ENCODE assay signal across 8 mouse cellular contexts in the genomic region with DNA sequence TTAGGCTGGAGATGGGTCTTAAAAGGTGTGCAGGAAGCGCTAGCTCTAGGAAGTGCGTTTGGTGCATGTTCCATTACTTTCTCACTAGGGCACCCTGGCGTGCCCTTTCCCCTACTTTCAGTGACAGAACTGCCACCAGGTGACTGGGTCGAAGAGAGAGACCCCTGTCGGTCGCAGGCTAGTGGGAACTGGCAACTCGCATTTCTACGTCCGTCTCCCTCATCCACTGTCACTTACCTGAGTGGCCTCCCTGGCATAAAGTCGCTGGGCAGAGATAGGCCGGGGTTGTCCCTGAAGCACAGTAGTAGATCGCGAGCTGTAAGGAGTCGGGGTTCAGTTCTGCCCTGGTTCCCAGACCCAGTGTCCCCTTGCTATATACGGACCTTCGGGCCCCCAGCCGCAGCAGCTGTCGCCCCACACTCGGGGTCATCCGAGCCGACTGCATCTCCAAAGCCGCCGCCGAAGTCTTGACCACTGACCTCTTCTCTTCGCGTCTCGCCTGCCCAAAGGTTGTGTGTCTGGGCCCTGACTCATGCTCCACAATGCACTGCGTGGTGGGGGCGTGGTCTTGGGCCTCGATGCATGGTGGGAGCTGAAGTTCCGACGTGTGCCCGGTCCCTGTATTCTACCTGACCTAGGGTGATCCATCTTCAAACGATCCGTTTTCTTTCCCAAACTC. TPM values are rescaled to one million over a fixed set of nuclear protein-coding genes. Genes with fewer than 3 reads are reported as not detected.
DNase-seq lines count a peak whose midpoint lies in the region; ATAC-seq and TF ChIP-seq lines count a peak whose summit lies in the region.

A gene (minus strand): TSS at position 532 of the 679 bp plus-strand sequence.

- H3K36me3 ChIP-seq in embryonic facial prominence, embryonic 13.5 days, result peaks cover 44% of the 10 kb centered on the region
- no peaks in the 10 kb centered on the region for H3K36me3 ChIP-seq in heart, adult 2 months (ENCODE audit: control insufficient read depth, insufficient read depth, low read length)
- H3K36me3 ChIP-seq in limb, embryonic 15.5 days, result peaks cover 42% of the 10 kb centered on the region
- H3K36me3 ChIP-seq in midbrain, postnatal 0 days (ENCODE audit: insufficient read depth, low read length), result peaks cover 35% of the 10 kb centered on the region

- no peaks in the 10 kb centered on the region for H3K9me3 ChIP-seq in embryonic facial prominence, embryonic 13.5 days
- H3K9me3 ChIP-seq in limb, embryonic 15.5 days, result no peaks in the 10 kb centered on the region
- H3K9me3 ChIP-seq in midbrain, postnatal 0 days (ENCODE audit: low read length), result no peaks in the 10 kb centered on the region

- peak within 1 kb of the TSS; percentile 85 for H3K4me2 ChIP-seq in embryonic facial prominence, embryonic 13.5 days
- H3K4me2 ChIP-seq in limb, embryonic 15.5 days, result peak within 1 kb of the TSS; percentile 81
- peak within 1 kb of the TSS; percentile 73 for H3K4me2 ChIP-seq in midbrain, postnatal 0 days (ENCODE audit: low read depth, low read length, poor library complexity, severe bottlenecking)

- intact Hi-C loops in heart, adult 2 months (cut with DNase I), result loop anchor here (2.0 kb wide), 1 partner anchor 14 kb away; a partner anchor contains a TSS

- WGBS in embryonic facial prominence, embryonic 13.5 days, result under 1% methylated on average over 35 of the region's 35 CpGs
- under 1% methylated on average over 35 of the region's 35 CpGs for WGBS in heart, adult 2 months
- 1% methylated on average over 35 of the region's 35 CpGs for WGBS in limb, embryonic 15.5 days
- WGBS in midbrain, postnatal 0 days, result under 1% methylated on average over 35 of the region's 35 CpGs

- TF ChIP-seq CTCF in heart, adult 2 months (IDR thresholded peaks at IDR 0.05), result peak; percentile 69
- peak; percentile 65 for TF ChIP-seq CTCF in midbrain, postnatal 0 days (IDR thresholded peaks at IDR 0.05)

- peak within 1 kb of the TSS; percentile 72 for H3K27ac ChIP-seq in embryonic facial prominence, embryonic 13.5 days
- H3K27ac ChIP-seq in heart, adult 2 months, result peak within 1 kb of the TSS; percentile 97
- H3K27ac ChIP-seq in limb, embryonic 15.5 days, result peak within 1 kb of the TSS; percentile 74
- peak within 1 kb of the TSS; percentile 72 for H3K27ac ChIP-seq in midbrain, postnatal 0 days (ENCODE audit: low read depth, low read length)

- TF ChIP-seq EP300 in heart, adult 2 months (IDR thresholded peaks at IDR 0.05; ENCODE audit: insufficient read depth, low read depth, low read length), result 0 out of 2 replicates have a peak, but pooled peaks have one; percentile 10

- H3K9ac ChIP-seq in embryonic facial prominence, embryonic 13.5 days, result peak within 1 kb of the TSS; percentile 84
- H3K9ac ChIP-seq in heart, adult 2 months (ENCODE audit: low read depth, low read length), result peak within 1 kb of the TSS; percentile 86
- peak within 1 kb of the TSS; percentile 56 for H3K9ac ChIP-seq in limb, embryonic 15.5 days
- H3K9ac ChIP-seq in midbrain, postnatal 0 days (replicated peaks; ENCODE audit: low read length, poor library complexity, severe bottlenecking), result peak within 1 kb of the TSS; percentile 72

- DNase-seq in 3T3-L1 (ENCODE audit: low read depth, low spot score), result peak; percentile 91
- peak; percentile 95 to 96 for DNase-seq in adrenal gland, postnatal 36 days
- DNase-seq in heart, adult 2 months, result peak; percentile 90 to 92
- DNase-seq in kidney, adult 8-10 months, result peak; percentile 92 to 93
- peak; percentile 91 for DNase-seq in midbrain, postnatal 0 days (ENCODE audit: low spot score)
- peak; percentile 79 to 92 for DNase-seq in spleen, postnatal 10 days (ENCODE audit: low spot score in 2 of 2)

- H3K27me3 ChIP-seq in embryonic facial prominence, embryonic 13.5 days, result no peaks in the 10 kb centered on the region
- no peaks in the 10 kb centered on the region for H3K27me3 ChIP-seq in heart, adult 2 months (ENCODE audit: control insufficient read depth, insufficient read depth, low read length)
- H3K27me3 ChIP-seq in limb, embryonic 15.5 days, result no peaks in the 10 kb centered on the region
- no peaks in the 10 kb centered on the region for H3K27me3 ChIP-seq in midbrain, postnatal 0 days (ENCODE audit: insufficient read depth, low read length)

- peak within 1 kb of the TSS; percentile 65 for H3K4me3 ChIP-seq in embryonic facial prominence, embryonic 13.5 days
- H3K4me3 ChIP-seq in heart, adult 2 months, result peak within 1 kb of the TSS; percentile 71
- peak within 1 kb of the TSS; percentile 67 for H3K4me3 ChIP-seq in limb, embryonic 15.5 days
- peak within 1 kb of the TSS; percentile 59 for H3K4me3 ChIP-seq in midbrain, postnatal 0 days (ENCODE audit: low read depth, low read length)

- no peaks in the 10 kb centered on the region for H3K79me2 ChIP-seq in heart, adult 2 months (replicated peaks; ENCODE audit: control insufficient read depth, insufficient read depth, low read length)

- ATAC-seq in embryonic facial prominence, embryonic 13.5 days (ENCODE audit: insufficient number of reproducible peaks, insufficient read depth, low FRiP score, low TSS enrichment, low read depth), result peak; percentile 64
- ATAC-seq in limb, embryonic 15.5 days (ENCODE audit: insufficient number of reproducible peaks, low FRiP score, low TSS enrichment, low read depth), result peak; percentile 69; the same call in 1 of the 2 replicates
- ATAC-seq in midbrain, postnatal 0 days (ENCODE audit: low FRiP score), result peak; percentile 66

- peaks cover 34% of the 10 kb centered on the region for H3K4me1 ChIP-seq in embryonic facial prominence, embryonic 13.5 days
- peaks cover 5% of the 10 kb centered on the region for H3K4me1 ChIP-seq in heart, adult 2 months (ENCODE audit: control insufficient read depth, insufficient read depth, low read length)
- peaks cover 39% of the 10 kb centered on the region for H3K4me1 ChIP-seq in limb, embryonic 15.5 days
- peaks cover 16% of the 10 kb centered on the region; the same call in 1 of the 2 replicates for H3K4me1 ChIP-seq in midbrain, postnatal 0 days (ENCODE audit: insufficient read depth, low read length)

- TF ChIP-seq POLR2A in heart, adult 2 months (IDR thresholded peaks at IDR 0.05; ENCODE audit: insufficient read depth, low read depth, low read length), result peak; percentile 97

RNA-seq across cellular contexts. Expression of the gene that starts here (rescaled TPM):
- 100 to 1,000 TPM; 543 to 557 TPM for total RNA-seq in adrenal gland, postnatal 36 days (2021)
- 78.2 and 82.3 TPM in 2 replicates for polyA plus RNA-seq in embryonic facial prominence, embryonic 13.5 days (2015; fragmentation: Nextera tagmentation; extraction: Ambion mirVana)
- total RNA-seq in heart, adult 2 months (2021), result 1,000 to 10,000 TPM; 1,139 to 1,355 TPM
- polyA plus RNA-seq in heart, adult 2 months (2012; rRNA removed), result 701 and 889 TPM in 2 replicates
- 92.2 and 100 TPM in 2 replicates for polyA plus RNA-seq in limb, embryonic 15.5 days (2015; fragmentation: Nextera tagmentation; extraction: Ambion mirVana)
- 35.9 and 42.7 TPM in 2 replicates for total RNA-seq in midbrain, postnatal 0 days (2014; rRNA removed)
- polyA plus RNA-seq in midbrain, postnatal 0 days (2015; fragmentation: Nextera tagmentation; extraction: Ambion mirVana), result 62.1 and 64.2 TPM in 2 replicates

Comparison
In these comparisons a context has a peak if more than half of its experiments do, and no peak if none do; other contexts are left out.
1. Peak in every context shown above with its lines: DNase-seq, ATAC-seq, H3K4me3 ChIP-seq and H3K27ac ChIP-seq.
2. RNA of the gene that starts here (total RNA-seq): 1,139 to 1,355 TPM in heart, adult 2 months and 543 to 557 TPM in adrenal gland, postnatal 36 days; 35.9 to 42.7 TPM in midbrain, postnatal 0 days; every median in the first group is over 10 times any median in the second.